Mouse (Mus musculus): Measurements from ENCODE around the gene Pou6f2. TPM values are rescaled to one million over a fixed set of nuclear protein-coding genes. Genes with fewer than 3 reads are reported as not detected.

Pou6f2 gene
- polyA plus RNA-seq, 1 experiment from 2014 or later: 2.3 TPM

- no peak overlapping the region for H3K4me3 ChIP-seq
- no peaks in the 10 kb centered on the region for H3K4me1 ChIP-seq
- no peaks in the 10 kb centered on the region for H3K36me3 ChIP-seq
- no peaks in the 10 kb centered on the region for H3K27me3 ChIP-seq (ENCODE audit: insufficient read depth, poor library complexity, severe bottlenecking)
- DNase-seq (ENCODE audit: low spot score): no peak
- WGBS: 63% methylated on average over 3 of the region's 3 CpGs
- H3K9me3 ChIP-seq: no peaks in the 10 kb centered on the region
- no peak overlapping the region for H3K27ac ChIP-seq
Measured at GRCm38 (mm10) chr13:18173021-18173420, 224.5 kb downstream of the Pou6f2 start.

- no peak overlapping the region for H3K27ac ChIP-seq
- no peaks in the 10 kb centered on the region for H3K9me3 ChIP-seq
- DNase-seq (ENCODE audit: low spot score): no peak
- H3K4me3 ChIP-seq: no peak overlapping the region
- H3K36me3 ChIP-seq: no peaks in the 10 kb centered on the region
- WGBS: 47% methylated on average over 9 of the region's 9 CpGs
- H3K4me1 ChIP-seq: no peaks in the 10 kb centered on the region
- no peaks in the 10 kb centered on the region for H3K27me3 ChIP-seq (ENCODE audit: insufficient read depth, poor library complexity, severe bottlenecking)
Measured at GRCm38 (mm10) chr13:18172334-18172733, 225.2 kb downstream of the Pou6f2 start.

GRCm38 (mm10) chr13:18164182-18164581, 233.3 kb downstream of the Pou6f2 start:
- no peaks in the 10 kb centered on the region for H3K9me3 ChIP-seq
- H3K36me3 ChIP-seq: no peaks in the 10 kb centered on the region
- DNase-seq (ENCODE audit: low spot score): no peak
- H3K27ac ChIP-seq: no peak overlapping the region
- no peaks in the 10 kb centered on the region for H3K4me1 ChIP-seq
- 87% methylated on average over 1 of the region's 1 CpGs for WGBS
- H3K4me3 ChIP-seq: no peak overlapping the region
- no peaks in the 10 kb centered on the region for H3K27me3 ChIP-seq (ENCODE audit: insufficient read depth, poor library complexity, severe bottlenecking)

- DNase-seq (ENCODE audit: low spot score): no peak
- H3K27ac ChIP-seq: no peak overlapping the region
- WGBS: 56% methylated on average over 5 of the region's 5 CpGs
- H3K27me3 ChIP-seq (ENCODE audit: insufficient read depth, poor library complexity, severe bottlenecking): no peaks in the 10 kb centered on the region
- no peaks in the 10 kb centered on the region for H3K4me1 ChIP-seq
- H3K9me3 ChIP-seq: no peaks in the 10 kb centered on the region
- no peak overlapping the region for H3K4me3 ChIP-seq
- no peaks in the 10 kb centered on the region for H3K36me3 ChIP-seq
Measured at GRCm38 (mm10) chr13:18160566-18160965, 236.9 kb downstream of the Pou6f2 start.

- Histone ChIP-seq H3K4me3 (no peak overlapping the region), H3K4me1 (0 out of 2 replicates have a peak, but pooled peaks cover 4% of the 10 kb centered on the region), H3K9me3 (no peaks in the 10 kb centered on the region), H3K27me3 (ENCODE audit: insufficient read depth, poor library complexity, severe bottlenecking) (no peaks in the 10 kb centered on the region), H3K36me3 (no peaks in the 10 kb centered on the region), H3K27ac (no peak overlapping the region)
- WGBS: 67% methylated on average over 6 of the region's 6 CpGs
- DNase-seq (ENCODE audit: low spot score): no peak
Measured at GRCm38 (mm10) chr13:18153949-18154582, 243.4 kb downstream of the Pou6f2 start.

DNA sequence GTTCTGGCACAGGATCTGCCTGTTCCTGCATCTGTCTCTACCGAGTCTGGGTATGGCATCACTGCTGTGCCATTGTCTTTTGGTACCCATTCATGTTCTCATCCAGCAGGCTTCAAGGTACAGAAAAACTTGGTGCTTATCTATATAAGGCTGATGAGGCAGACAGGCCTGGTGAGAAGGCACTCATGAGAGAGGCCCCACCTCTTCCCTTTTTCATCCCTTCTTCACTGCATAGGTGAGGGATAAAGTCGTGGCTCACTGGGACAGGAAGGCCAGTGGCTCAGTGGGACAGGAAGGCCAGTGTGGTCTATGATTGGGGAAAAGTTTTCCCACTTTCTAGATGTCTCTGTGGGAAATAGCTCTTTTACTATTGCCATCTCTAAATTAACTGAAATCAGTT, 263.8 kb downstream of the Pou6f2 start:
- WGBS: 64% methylated on average over 2 of the region's 2 CpGs

DNA sequence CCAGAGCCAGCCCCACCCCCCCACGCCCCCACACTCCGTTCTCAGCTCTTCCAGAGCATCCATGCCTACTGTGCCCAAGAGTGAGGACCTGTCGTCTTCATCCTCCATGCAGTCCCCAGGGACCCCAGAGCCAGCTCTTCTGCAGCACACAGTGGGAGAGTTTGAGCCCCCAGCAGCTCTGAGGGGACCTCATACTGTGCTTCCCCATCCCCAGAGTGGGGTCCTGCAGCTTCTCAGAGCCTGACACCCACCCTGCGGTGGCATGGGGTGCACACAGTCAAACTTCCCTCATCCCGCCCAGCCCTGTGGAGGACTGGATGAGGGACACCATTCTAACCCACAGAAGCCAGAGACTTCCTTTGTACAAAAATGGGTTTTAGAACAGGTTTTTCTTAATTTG, 264.3 kb downstream of the Pou6f2 start:
- WGBS: 67% methylated on average over 5 of the region's 5 CpGs
- H3K4me1 ChIP-seq: no peaks in the 10 kb centered on the region
- H3K36me3 ChIP-seq: no peaks in the 10 kb centered on the region
- no peaks in the 10 kb centered on the region for H3K27me3 ChIP-seq (ENCODE audit: insufficient read depth, poor library complexity, severe bottlenecking)
- H3K9me3 ChIP-seq: no peaks in the 10 kb centered on the region
- DNase-seq (ENCODE audit: low spot score): no peak
- no peak overlapping the region for H3K27ac ChIP-seq
- no peak overlapping the region for H3K4me3 ChIP-seq

More for the DNA sequence above, 263.8 kb downstream of the Pou6f2 start:
- Histone ChIP-seq H3K27me3 (ENCODE audit: insufficient read depth, poor library complexity, severe bottlenecking) (no peaks in the 10 kb centered on the region), H3K9me3 (no peaks in the 10 kb centered on the region), H3K4me3 (no peak overlapping the region), H3K36me3 (no peaks in the 10 kb centered on the region), H3K27ac (no peak overlapping the region), H3K4me1 (no peaks in the 10 kb centered on the region)
- DNase-seq (ENCODE audit: low spot score): no peak

- Histone ChIP-seq H3K27ac (no peak overlapping the region), H3K36me3 (no peaks in the 10 kb centered on the region)
Measured at GRCm38 (mm10) chr13:18131324-18131723, 266.2 kb downstream of the Pou6f2 start.

GRCm38 (mm10) chr13:18129697-18130096, 267.8 kb downstream of the Pou6f2 start:
- 52% methylated on average over 5 of the region's 5 CpGs for WGBS
- Histone ChIP-seq H3K4me1 (no peaks in the 10 kb centered on the region), H3K9me3 (no peaks in the 10 kb centered on the region), H3K4me3 (no peak overlapping the region), H3K27me3 (ENCODE audit: insufficient read depth, poor library complexity, severe bottlenecking) (no peaks in the 10 kb centered on the region), H3K36me3 (no peaks in the 10 kb centered on the region), H3K27ac (no peak overlapping the region)
- no peak for DNase-seq (ENCODE audit: low spot score)

More at GRCm38 (mm10) chr13:18131324-18131723, 266.2 kb downstream of the Pou6f2 start:
- H3K27me3 ChIP-seq (ENCODE audit: insufficient read depth, poor library complexity, severe bottlenecking): no peaks in the 10 kb centered on the region
- H3K4me3 ChIP-seq: no peak overlapping the region
- no peaks in the 10 kb centered on the region for H3K9me3 ChIP-seq
- no peaks in the 10 kb centered on the region for H3K4me1 ChIP-seq
- DNase-seq (ENCODE audit: low spot score): no peak

DNA sequence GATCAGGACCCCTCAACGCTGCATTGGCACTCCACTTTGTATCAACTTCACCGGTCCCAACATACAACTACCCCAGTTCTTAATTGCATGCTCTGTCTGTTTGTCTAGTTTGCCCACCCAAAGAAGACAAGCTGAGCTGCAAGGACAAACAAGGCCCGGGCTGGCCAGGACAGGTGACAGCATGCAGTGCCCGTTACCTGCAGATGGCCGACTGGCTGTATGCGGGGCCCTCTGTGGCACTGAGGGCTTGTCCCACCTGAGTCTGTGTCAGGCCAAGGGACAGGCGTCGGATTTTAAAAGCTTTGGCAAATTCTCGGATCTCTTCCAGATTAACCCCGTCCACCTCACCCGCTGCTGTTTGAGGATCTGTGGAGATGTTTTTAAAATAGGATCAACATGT, 268.7 kb downstream of the Pou6f2 start:
- Histone ChIP-seq H3K9me3 (no peaks in the 10 kb centered on the region), H3K4me1 (no peaks in the 10 kb centered on the region), H3K36me3 (no peaks in the 10 kb centered on the region), H3K27ac (no peak overlapping the region), H3K27me3 (ENCODE audit: insufficient read depth, poor library complexity, severe bottlenecking) (no peaks in the 10 kb centered on the region), H3K4me3 (no peak overlapping the region)
- 74% methylated on average over 11 of the region's 11 CpGs for WGBS
- DNase-seq (ENCODE audit: low spot score): no peak

- no peaks in the 10 kb centered on the region for H3K4me1 ChIP-seq
- 69% methylated on average over 4 of the region's 4 CpGs for WGBS
- no peaks in the 10 kb centered on the region for H3K9me3 ChIP-seq
- H3K27me3 ChIP-seq (ENCODE audit: insufficient read depth, poor library complexity, severe bottlenecking): no peaks in the 10 kb centered on the region
- no peak for DNase-seq (ENCODE audit: low spot score)
- no peaks in the 10 kb centered on the region for H3K36me3 ChIP-seq
- H3K4me3 ChIP-seq: no peak overlapping the region
- H3K27ac ChIP-seq: no peak overlapping the region
Measured at GRCm38 (mm10) chr13:18128053-18128452, 269.4 kb downstream of the Pou6f2 start.

DNA sequence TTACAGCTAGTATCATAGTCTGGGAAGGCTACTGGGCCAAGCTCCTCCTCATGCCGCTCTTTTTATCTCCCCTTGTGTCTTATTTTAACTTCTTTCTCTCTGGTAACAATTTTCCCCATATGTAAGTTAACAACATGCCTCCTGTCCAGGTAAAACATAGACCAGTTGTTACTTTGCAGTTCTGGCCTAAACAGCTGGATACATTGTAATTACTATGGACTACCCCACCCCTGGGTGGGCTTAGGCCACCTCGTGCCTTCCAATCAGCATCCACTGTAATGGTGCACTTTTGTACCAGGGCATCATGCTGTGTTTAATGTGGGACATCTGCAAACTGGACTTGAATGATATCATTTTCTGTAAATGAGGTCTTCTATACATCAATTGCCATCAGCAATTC, 271.4 kb downstream of the Pou6f2 start:
- no peaks in the 10 kb centered on the region for H3K27me3 ChIP-seq (ENCODE audit: insufficient read depth, poor library complexity, severe bottlenecking)
- H3K4me3 ChIP-seq: no peak overlapping the region
- no peaks in the 10 kb centered on the region for H3K9me3 ChIP-seq
- H3K4me1 ChIP-seq: no peaks in the 10 kb centered on the region
- H3K36me3 ChIP-seq: no peaks in the 10 kb centered on the region
- DNase-seq (ENCODE audit: low spot score): no peak
- 60% methylated on average over 2 of the region's 2 CpGs for WGBS
- H3K27ac ChIP-seq: no peak overlapping the region

- no peaks in the 10 kb centered on the region for H3K9me3 ChIP-seq
- no peaks in the 10 kb centered on the region for H3K27me3 ChIP-seq (ENCODE audit: insufficient read depth, poor library complexity, severe bottlenecking)
- H3K36me3 ChIP-seq: no peaks in the 10 kb centered on the region
- H3K4me1 ChIP-seq: no peaks in the 10 kb centered on the region
- no peak overlapping the region for H3K27ac ChIP-seq
- WGBS: 56% methylated on average over 15 of the region's 15 CpGs
- H3K4me3 ChIP-seq: no peak overlapping the region
- DNase-seq (ENCODE audit: low spot score): no peak
Measured at GRCm38 (mm10) chr13:18125226-18126000, 272.1 kb downstream of the Pou6f2 start.
